Mouse (Mus musculus) kidney, embryonic 14.5 days (tissue): ENCODE measurements around the gene Hhatl. TPM values are rescaled to one million over a fixed set of nuclear protein-coding genes. Genes with fewer than 3 reads are reported as not detected.

Source experiments
- ATAC-seq: fragments of 200-750 bp; cut with Nextera tagmentation; 2 replicates; pipeline ENCODE4 v1.8.0; 2017; ENCODE audit warnings: moderate number of reproducible peaks, mild to moderate bottlenecking, moderate TSS enrichment, moderate library complexity; ENCODE audit not compliant: low FRiP score, low TSS enrichment
- H3K27ac ChIP-seq: fragments of 300-500 bp; sonication (generic); 2 replicates; pipeline ENCODE4 v1.5.1; 2014; ENCODE audit warnings: low read depth, mild to moderate bottlenecking, low read length, moderate library complexity, mixed read lengths
- H3K27me3 ChIP-seq: fragments of 300-500 bp; sonication (generic); 2 replicates; pipeline ENCODE4 v1.6.1; 2014; ENCODE audit warnings: mild to moderate bottlenecking, low read length; ENCODE audit not compliant: control insufficient read depth, insufficient read depth
- H3K36me3 ChIP-seq: fragments of 300-500 bp; sonication (generic); 2 replicates; pipeline ENCODE4 v1.6.1; 2014; ENCODE audit warnings: low read length, mixed read lengths; ENCODE audit not compliant: control insufficient read depth, insufficient read depth
- H3K4me1 ChIP-seq: fragments of 300-500 bp; sonication (generic); 2 replicates; pipeline ENCODE4 v1.6.1; 2014; ENCODE audit warnings: low read length, mixed read lengths; ENCODE audit not compliant: control insufficient read depth, insufficient read depth
- H3K4me2 ChIP-seq: fragments of 300-500 bp; sonication (generic); replicated peaks from 2 replicates; pipeline ENCODE4 v1.6.1; 2014; ENCODE audit warnings: low read depth, mild to moderate bottlenecking, low read length
- H3K4me3 ChIP-seq: fragments of 300-500 bp; sonication (generic); 2 replicates; pipeline ENCODE4 v1.5.1; 2014; ENCODE audit warnings: mild to moderate bottlenecking, low read length
- H3K9ac ChIP-seq: fragments of 300-500 bp; sonication (generic); 2 replicates; pipeline ENCODE4 v1.6.1; 2014; ENCODE audit warnings: low read depth, mild to moderate bottlenecking, low read length, moderate library complexity
- H3K9me3 ChIP-seq: fragments of 300-500 bp; sonication (generic); 2 replicates; pipeline ENCODE4 v1.6.1; 2016; ENCODE audit warnings: low read length; ENCODE audit not compliant: control insufficient read depth
- WGBS: fragments of 180-500 bp; shearing (Covaris S2); extraction: QIAGEN DNeasy Blood & Tissue Kit; methylation state at CpG from one replicate; pipeline ENCODE4 v1.1.7; 2014; 5-methylcytosine and 5-hydroxymethylcytosine counted together
- polyA plus RNA-seq: library from polyadenylated mRNA; unstranded; fragments of >200 nt; fragmentation: Nextera tagmentation; extraction: Ambion mirVana; gene quantifications from 2 replicates; pipeline ENCODE4 v1.2.1, GENCODE M21; 2014

The Hhatl gene
- polyA plus RNA-seq, 1 experiment from 2014 or later: not detected

DNA sequence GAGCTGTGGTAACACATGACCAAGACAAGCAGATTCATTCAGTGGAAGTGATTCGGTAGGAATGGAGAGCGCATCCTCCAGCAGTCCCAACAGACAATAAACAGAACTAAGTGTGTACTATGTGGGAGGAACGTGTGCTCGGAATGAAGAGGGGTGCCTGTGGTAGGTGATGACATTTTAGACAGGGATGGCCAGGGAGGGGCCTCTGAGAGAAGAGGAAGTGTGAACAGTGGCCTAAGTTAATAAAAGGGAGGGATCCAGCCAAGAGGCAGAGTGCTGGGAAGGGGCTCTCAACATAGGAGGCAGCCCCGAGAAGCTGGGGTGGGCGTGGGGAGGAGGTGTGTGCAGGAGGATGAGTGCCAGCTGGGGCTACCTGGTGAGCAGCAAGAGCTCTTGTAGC, 36.0 kb upstream of the Hhatl start:
- Histone ChIP-seq H3K36me3 (no peaks in the 10 kb centered on the region), H3K4me1 (no peaks in the 10 kb centered on the region), H3K9me3 (no peaks in the 10 kb centered on the region), H3K4me2 (no peak overlapping the region), H3K9ac (no peak overlapping the region), H3K27me3 (no peaks in the 10 kb centered on the region), H3K27ac (no peak overlapping the region), H3K4me3 (no peak overlapping the region)
- WGBS: 72% methylated on average over 6 of the region's 6 CpGs
- no peak for ATAC-seq

DNA sequence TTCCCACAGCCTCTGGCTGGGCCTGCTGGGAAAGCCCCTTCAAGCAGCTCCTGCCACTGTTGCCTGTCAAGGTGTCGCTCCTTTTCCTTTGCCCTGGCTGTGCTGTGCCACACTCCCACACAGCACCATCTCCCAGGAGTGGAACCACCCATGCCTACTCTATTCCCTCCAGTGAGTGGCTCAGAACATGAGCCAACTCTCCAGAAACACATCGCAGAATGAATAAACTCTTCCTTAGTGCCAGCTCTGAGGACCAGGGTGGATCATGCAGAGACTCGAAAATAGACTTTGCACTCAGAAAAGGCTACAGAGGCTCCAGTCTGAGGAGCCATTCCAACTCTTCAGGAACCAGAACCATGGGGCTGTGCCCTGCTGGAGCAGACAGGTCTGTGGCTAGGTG, 34.0 kb upstream of the Hhatl start:
- Histone ChIP-seq H3K27me3 (no peaks in the 10 kb centered on the region), H3K4me1 (no peaks in the 10 kb centered on the region), H3K9ac (no peak overlapping the region), H3K4me2 (no peak overlapping the region), H3K36me3 (no peaks in the 10 kb centered on the region), H3K9me3 (no peaks in the 10 kb centered on the region), H3K4me3 (no peak overlapping the region), H3K27ac (no peak overlapping the region)
- 91% methylated on average over 3 of the region's 3 CpGs for WGBS
- ATAC-seq: no peak

DNA sequence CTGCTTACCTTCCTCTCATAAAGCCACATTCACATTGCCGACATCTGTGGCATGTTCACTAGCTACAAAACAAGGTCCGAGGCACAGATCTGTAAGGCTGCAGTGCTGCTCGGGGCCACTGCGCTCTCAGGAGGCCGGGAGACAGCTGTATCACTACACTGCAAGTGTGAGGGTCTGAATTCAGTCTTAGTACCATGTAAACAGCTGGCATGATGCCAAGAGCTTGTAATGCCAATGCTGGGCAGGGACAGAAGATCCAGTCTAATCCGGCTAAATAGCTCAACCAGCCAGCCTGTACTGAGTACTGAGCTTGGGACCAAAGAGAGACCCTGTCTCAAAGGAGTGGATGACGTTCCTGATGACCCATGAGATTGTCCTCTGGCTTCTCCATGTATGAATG, 31.7 kb upstream of the Hhatl start:
- Histone ChIP-seq H3K27ac (no peak overlapping the region), H3K9ac (no peak overlapping the region), H3K9me3 (no peaks in the 10 kb centered on the region), H3K27me3 (no peaks in the 10 kb centered on the region), H3K36me3 (no peaks in the 10 kb centered on the region), H3K4me1 (no peaks in the 10 kb centered on the region), H3K4me3 (no peak overlapping the region), H3K4me2 (no peak overlapping the region)
- no peak for ATAC-seq
- WGBS: 83% methylated on average over 7 of the region's 7 CpGs

DNA sequence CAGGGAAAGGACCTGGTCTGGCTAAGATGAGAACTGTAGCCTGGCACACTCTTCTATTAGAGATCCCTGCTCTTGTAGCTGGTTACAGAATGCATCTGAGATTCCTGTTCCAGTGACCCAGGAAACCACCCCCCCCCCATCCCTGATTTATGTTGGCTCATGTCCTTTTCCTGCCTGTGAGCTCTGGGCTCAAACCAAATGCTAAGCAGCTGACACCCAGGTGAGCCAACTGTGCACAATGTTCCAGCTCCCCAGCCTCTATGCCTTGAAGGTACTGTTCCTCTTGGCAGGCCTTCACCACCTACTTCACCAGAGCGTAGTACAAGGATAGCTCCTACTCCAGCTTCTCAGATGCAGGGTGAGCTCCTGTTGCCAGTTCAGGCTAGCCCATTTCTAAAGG, 30.7 kb upstream of the Hhatl start:
- ATAC-seq: 0 out of 2 replicates have a peak, but pooled peaks have one; percentile 4
- H3K27ac ChIP-seq: no peak overlapping the region
- H3K36me3 ChIP-seq: no peaks in the 10 kb centered on the region
- no peak overlapping the region for H3K4me2 ChIP-seq
- no peaks in the 10 kb centered on the region for H3K9me3 ChIP-seq
- H3K4me1 ChIP-seq: no peaks in the 10 kb centered on the region
- WGBS: 91% methylated on average over 1 of the region's 1 CpGs
- no peak overlapping the region for H3K4me3 ChIP-seq
- H3K27me3 ChIP-seq: no peaks in the 10 kb centered on the region
- no peak overlapping the region for H3K9ac ChIP-seq

DNA sequence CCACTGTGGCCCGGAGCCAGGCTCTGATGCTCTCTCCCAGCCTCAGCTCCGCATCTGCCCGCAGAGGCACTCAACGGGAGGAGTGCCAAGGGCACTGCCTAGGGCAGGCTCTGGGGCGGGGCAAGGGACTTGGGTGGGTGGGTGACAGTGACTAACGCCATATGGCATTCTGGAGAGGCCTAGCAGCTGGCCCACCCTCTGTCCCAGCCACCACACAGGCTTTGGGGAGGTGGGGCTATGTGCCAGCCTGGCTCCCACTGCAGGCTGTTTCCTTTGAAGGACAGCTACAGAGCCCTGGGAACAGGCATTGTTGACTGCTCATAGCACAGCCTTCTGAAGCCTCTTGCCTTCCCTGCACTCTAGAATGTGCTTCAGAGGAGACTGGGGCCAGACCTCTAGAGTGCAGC, 30.3 kb upstream of the Hhatl start:
- H3K4me3 ChIP-seq: no peak overlapping the region
- no peaks in the 10 kb centered on the region for H3K9me3 ChIP-seq
- no peaks in the 10 kb centered on the region for H3K27me3 ChIP-seq
- H3K27ac ChIP-seq: no peak overlapping the region
- ATAC-seq: 0 out of 2 replicates have a peak, but pooled peaks have one; percentile 20
- WGBS: 67% methylated on average over 6 of the region's 6 CpGs
- H3K9ac ChIP-seq: no peak overlapping the region
- H3K4me2 ChIP-seq: no peak overlapping the region
- H3K4me1 ChIP-seq: no peaks in the 10 kb centered on the region
- H3K36me3 ChIP-seq: no peaks in the 10 kb centered on the region

DNA sequence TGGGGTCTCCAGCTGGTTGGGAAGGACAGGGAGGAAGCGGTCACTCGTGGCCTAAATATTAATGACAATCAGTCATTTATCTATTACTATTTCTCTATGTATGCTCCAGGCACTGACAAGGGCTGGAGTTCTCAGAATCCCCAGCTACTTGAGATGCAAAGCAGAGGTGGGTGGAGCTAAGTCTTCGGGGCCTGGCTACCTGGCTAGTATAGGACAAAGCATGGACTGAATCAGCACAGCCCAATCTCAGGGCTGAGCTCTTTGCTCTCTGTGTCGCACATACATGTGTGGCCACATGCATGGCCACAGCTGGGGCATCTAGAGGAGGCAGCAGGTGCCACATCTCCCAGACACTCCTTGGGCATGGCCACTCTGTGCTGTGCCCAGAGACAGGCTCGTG, 28.5 kb upstream of the Hhatl start:
- ATAC-seq: no peak
- no peak overlapping the region for H3K27ac ChIP-seq

DNA sequence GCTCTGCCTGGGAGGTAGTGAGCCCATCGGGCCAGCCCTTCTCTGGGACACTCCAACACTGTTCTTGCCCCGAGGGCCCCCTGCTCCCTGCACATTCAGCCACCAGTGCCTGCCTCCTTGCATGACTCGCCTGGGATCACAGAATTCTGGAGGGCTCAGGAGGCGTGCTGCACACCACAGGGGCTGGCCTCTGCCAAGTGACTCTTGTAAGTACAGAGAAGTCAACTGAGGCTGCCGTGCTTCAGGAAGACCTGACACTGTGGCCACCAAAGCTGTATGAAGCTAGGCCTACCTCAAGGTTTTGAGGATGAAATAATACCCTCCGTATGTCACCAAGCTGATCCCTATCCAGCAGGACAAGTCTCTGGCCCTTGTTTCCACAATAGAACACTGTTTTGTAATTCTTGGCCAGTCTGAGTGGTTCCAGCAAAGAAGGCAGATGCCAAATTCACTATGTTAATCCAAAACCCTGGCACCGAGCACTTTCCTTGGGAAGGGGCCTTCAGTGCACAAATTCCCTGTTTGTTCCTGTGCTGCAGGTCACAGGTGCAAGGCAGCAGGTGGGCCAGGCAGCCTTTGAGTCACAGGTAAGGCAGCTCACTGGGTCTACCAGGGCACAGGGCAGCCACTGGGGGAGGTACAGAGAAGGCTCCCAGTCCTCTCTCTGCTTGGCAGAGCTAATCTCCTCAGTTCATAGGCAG, 27.6 kb upstream of the Hhatl start:
- Histone ChIP-seq H3K9ac (no peak overlapping the region), H3K4me3 (no peak overlapping the region), H3K9me3 (no peaks in the 10 kb centered on the region), H3K27me3 (no peaks in the 10 kb centered on the region), H3K27ac (no peak overlapping the region), H3K4me1 (no peaks in the 10 kb centered on the region), H3K4me2 (no peak overlapping the region), H3K36me3 (no peaks in the 10 kb centered on the region)
- WGBS: 62% methylated on average over 7 of the region's 7 CpGs
- no peak for ATAC-seq

More for the DNA sequence above, 28.5 kb upstream of the Hhatl start:
- no peaks in the 10 kb centered on the region for H3K27me3 ChIP-seq
- H3K9me3 ChIP-seq: no peaks in the 10 kb centered on the region
- no peak overlapping the region for H3K4me2 ChIP-seq
- WGBS: 67% methylated on average over 5 of the region's 5 CpGs
- H3K4me1 ChIP-seq: no peaks in the 10 kb centered on the region
- no peak overlapping the region for H3K4me3 ChIP-seq
- H3K36me3 ChIP-seq: no peaks in the 10 kb centered on the region
- no peak overlapping the region for H3K9ac ChIP-seq

DNA sequence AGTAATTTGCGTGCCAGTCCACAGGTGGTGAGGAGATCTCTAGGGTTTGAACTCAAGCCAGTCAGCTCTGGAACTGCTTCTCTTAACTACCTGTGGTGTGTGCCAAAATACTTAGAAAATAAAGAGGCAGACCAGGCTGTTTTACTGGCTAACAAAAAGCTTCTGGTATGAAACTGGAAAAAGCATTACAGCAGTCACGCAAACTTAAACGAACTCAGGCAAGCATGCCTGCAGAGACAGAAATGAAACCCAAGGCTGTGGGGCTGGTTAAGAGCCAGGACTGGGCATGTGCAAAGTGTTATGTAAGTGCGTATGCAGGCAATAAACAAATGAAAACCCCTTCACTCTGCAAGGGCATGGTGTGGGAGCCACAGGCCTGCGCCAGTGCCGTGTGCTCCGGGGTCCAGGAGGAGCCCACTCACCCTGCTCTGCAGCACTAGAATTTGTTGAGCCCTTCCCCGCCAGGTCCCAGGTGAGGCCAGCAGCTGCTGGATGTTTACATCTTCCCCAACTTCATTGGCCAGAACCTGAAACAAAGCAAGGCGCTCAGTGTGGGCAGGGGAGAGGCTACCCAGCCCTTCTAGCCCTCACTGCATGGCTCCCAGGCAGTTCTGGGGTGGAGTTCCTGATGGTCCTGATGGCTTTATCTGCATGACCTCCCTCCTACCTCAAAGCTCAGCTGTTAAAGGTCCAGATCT, 26.9 kb upstream of the Hhatl start:
- Histone ChIP-seq H3K4me3 (no peak overlapping the region), H3K27ac (no peak overlapping the region), H3K9ac (no peak overlapping the region), H3K4me2 (no peak overlapping the region), H3K27me3 (no peaks in the 10 kb centered on the region), H3K9me3 (no peaks in the 10 kb centered on the region), H3K36me3 (no peaks in the 10 kb centered on the region), H3K4me1 (no peaks in the 10 kb centered on the region)
- ATAC-seq: no peak
- 80% methylated on average over 9 of the region's 9 CpGs for WGBS

DNA sequence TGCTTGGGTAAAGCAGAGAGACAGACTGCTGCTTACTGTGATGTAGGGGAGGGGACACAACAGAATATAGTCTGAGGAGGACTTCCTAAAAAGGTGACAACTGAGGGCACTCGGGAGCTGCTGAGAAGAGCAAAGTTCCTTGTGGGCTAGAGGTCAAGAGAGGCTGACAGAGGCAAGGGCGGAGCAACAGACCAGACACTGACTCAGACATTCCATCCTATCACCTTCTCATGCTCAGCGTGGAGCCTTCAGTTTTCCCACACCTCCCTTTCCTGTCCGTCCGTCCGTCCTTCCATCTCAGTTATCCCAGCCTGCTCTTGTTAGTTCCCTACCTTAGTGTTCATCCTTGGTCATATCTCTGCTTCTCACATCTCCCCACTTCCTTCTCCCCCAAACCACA, 22.9 kb upstream of the Hhatl start:
- H3K9ac ChIP-seq: no peak overlapping the region
- H3K9me3 ChIP-seq: no peaks in the 10 kb centered on the region
- H3K36me3 ChIP-seq: no peaks in the 10 kb centered on the region
- 56% methylated on average over 6 of the region's 6 CpGs for WGBS
- H3K27ac ChIP-seq: no peak overlapping the region
- no peak for ATAC-seq
- H3K27me3 ChIP-seq: no peaks in the 10 kb centered on the region
- no peak overlapping the region for H3K4me2 ChIP-seq
- H3K4me3 ChIP-seq: no peak overlapping the region
- H3K4me1 ChIP-seq: 0 out of 2 replicates have a peak, but pooled peaks cover 3% of the 10 kb centered on the region
